Mouse (Mus musculus) brown adipose tissue, adult 24 weeks (tissue): ENCODE data around the gene Rfxap. TPM values are rescaled to one million over a fixed set of nuclear protein-coding genes. Genes with fewer than 3 reads are reported as not detected.
A peak's percentile ranks its signal among the peaks of the same experiment; 100 is the strongest.

Experiments
- H3K27ac ChIP-seq: fragments of 200-500 bp; replicated peaks from 2 replicates; pipeline ENCODE4 v1.5.1; 2012; ENCODE audit warnings: low read depth, mild to moderate bottlenecking, low read length
- H3K4me1 ChIP-seq: fragments of 200-500 bp; 2 replicates; pipeline ENCODE4 v1.6.1; 2012; ENCODE audit warnings: low read length, mixed read lengths; ENCODE audit not compliant: control insufficient read depth, insufficient read depth, insufficient read length
- H3K4me3 ChIP-seq: fragments of 200-500 bp; 2 replicates; pipeline ENCODE4 v1.5.1; 2012; ENCODE audit warnings: low read depth, mild to moderate bottlenecking, low read length, moderate library complexity; ENCODE audit not compliant: insufficient read depth
- polyA plus RNA-seq: library from polyadenylated mRNA; stranded (reverse); fragments of >200 nt; gene quantifications from 2 replicates; pipeline ENCODE4 v1.2.4, GENCODE M21; 2012; ENCODE audit not compliant: missing spikeins, insufficient read depth, insufficient read length

The Rfxap gene
- polyA plus RNA-seq, 1 experiment = 13.2 TPM

DNA sequence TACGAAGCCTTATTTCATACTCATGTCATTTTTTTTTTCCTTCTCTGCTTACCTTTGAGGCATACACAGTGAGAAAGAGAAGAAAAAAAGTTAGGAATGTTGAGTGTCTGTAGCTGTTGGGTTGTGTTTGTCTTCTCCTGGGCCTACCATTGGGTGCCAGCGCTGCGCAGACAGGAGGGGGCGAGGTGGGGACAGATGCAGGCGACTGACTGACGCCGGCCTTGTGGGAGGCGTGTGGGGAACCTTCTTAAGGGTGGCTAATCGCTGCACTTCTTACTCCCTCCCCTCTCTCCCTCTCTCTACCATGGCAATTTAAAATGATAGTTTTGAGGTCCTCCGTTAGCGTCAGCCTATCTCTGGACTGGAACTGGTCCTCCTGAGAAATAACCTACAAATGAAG is 51.5 kb downstream of the Rfxap start:
- H3K4me3 ChIP-seq = peak overlapping the region; percentile 62
- H3K4me1 ChIP-seq = 0 out of 2 replicates have a peak, but pooled peaks cover 2% of the 10 kb centered on the region
- no peak overlapping the region for H3K27ac ChIP-seq

DNA sequence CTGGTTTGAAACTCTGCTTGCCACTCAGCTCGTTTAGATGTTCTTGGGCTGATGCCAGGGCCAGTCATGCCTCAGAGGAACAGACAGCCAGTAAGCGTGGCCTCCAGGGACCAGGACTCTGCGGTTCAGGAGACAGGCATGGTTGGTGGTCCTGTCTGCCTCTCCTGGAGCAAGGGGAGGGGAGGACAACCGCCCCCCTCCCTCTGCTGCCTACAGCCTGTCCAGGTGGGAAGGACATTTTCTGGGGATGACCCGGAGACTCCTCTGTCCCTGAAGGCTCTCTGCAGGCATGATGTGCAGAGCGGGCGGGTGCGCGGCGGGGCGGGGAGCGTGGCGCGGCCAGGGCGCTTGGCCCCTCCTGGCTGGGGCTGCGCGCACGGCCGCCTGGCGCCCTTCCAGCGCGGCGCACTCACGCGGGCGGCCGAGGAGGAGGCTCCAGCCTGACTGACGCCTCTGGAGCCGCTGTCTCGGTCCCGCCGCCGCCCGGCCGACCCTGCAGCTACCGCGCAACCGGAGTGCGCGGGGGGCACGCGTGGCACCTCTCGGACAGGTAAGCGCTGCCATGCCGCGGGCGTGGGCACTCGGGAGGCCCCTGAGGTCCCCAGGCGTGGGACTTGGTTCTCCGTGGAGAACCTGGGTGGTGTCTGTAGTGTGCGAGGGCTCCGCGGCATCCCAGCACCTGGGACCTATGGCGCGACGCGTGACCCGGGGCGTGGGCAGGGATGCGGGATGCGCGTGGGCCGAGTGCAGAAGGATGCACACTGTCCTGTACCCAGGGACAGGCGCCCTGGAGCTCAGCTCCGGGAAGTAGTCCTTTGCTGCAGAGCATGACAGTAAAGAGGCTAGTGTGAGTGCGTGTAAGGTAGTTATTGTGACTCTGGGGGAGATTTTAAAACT is 52.2 kb downstream of the Rfxap start, which contains the start of gene Smad9:
TSS of gene Smad9 (plus strand) at position 438 of the 897 bp plus-strand sequence.
- 0 out of 2 replicates have a peak, but pooled peaks cover 2% of the 10 kb centered on the region for H3K4me1 ChIP-seq
- H3K27ac ChIP-seq = no peak within 1 kb of the TSS
- peak within 1 kb of the TSS; percentile 62 for H3K4me3 ChIP-seq

DNA sequence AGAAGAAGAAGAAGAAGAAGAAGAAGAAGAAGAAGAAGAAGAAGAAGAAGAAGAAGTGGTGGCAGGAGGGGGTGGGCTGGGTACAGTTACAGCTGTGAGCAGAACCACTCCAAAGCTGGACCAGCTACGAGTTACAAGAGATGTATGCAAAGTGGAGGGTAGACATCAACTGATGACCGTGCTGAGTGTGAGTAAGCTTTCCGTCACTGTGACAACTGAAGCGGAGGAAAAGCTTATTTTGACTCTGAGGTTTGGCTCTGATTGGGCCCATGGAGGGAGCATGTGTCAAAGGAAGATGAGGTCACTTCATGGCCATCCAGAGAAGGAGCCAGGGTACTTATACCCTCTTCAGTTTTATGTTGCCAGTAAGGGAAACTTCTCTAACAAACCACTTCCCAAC is 54.2 kb downstream of the Rfxap start:
- H3K4me1 ChIP-seq = 0 out of 2 replicates have a peak, but pooled peaks cover 2% of the 10 kb centered on the region
- no peak overlapping the region for H3K27ac ChIP-seq
- H3K4me3 ChIP-seq = no peak overlapping the region

Other genes with a start within 250 kb of the Rfxap start
- gene Supt20, start 115.0 kb downstream of the Rfxap start, polyA plus RNA-seq = 10.1 and 15.9 TPM in 2 replicates
- gene Gm21958, start 93.4 kb downstream of the Rfxap start, polyA plus RNA-seq = not detected in 2 replicates
- 13.6 and 25.7 TPM in 2 replicates for gene Exosc8, start 72.4 kb downstream of the Rfxap start, polyA plus RNA-seq
- 35.8 and 41.1 TPM in 2 replicates for gene Alg5, start 72.3 kb downstream of the Rfxap start, polyA plus RNA-seq
- 0.32 TPM in 1 of 2 replicates, not detected in the other for gene Smad9, start 52.2 kb downstream of the Rfxap start, polyA plus RNA-seq
- not detected in 2 replicates for gene Sertm1, start 108.1 kb upstream of the Rfxap start, polyA plus RNA-seq
- gene Ccna1, start 247.7 kb upstream of the Rfxap start, polyA plus RNA-seq = not detected in 2 replicates